ENCODE assay signal across 27 mouse cellular contexts in the genomic region with DNA sequence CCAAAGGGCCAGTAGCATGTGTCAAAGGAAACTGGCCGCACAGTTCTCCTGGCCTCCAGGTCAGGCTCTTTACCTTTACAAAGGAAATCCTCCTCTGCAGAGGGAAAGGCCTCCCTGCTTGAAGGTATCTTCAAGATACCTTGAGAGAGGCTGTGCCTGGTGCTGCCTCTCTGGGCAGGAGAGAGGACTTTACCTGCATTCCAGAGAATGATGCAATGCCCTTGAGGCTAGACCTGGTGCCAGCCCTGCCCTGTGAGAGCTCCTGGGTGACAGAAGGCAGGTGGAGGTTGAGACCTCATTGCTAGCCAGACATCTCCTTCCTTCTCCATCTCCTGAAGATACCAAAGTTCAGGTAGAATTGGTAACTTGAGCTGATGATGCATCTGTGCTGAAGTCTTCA.
"Had no signal": no experiment of that assay in that cellular context is flagged by ENCODE, and none has a peak within 500 bp of the region (broad histone marks: within the 10 kb centered on the region; RNA-seq: fewer than 3 reads in every experiment).

No protein-coding gene starts in this region.

- H3K36me3 ChIP-seq: heart, embryonic 13.5 days; heart, embryonic 15.5 days; hindbrain, embryonic 10.5 days; hindbrain, embryonic 12.5 days; kidney, embryonic 15.5 days; limb, embryonic 13.5 days; limb, embryonic 15.5 days had no signal

- H3K9ac ChIP-seq: forebrain, postnatal 0 days; heart, embryonic 13.5 days; heart, embryonic 15.5 days; hindbrain, embryonic 12.5 days; hindbrain, embryonic 14.5 days; kidney, embryonic 15.5 days; limb, embryonic 13.5 days; limb, embryonic 15.5 days had no signal

- H3K4me2 ChIP-seq: heart, embryonic 11.5 days; heart, embryonic 13.5 days; heart, embryonic 15.5 days; hindbrain, embryonic 12.5 days; hindbrain, embryonic 14.5 days; kidney, embryonic 15.5 days; limb, embryonic 13.5 days; limb, embryonic 15.5 days had no signal

- DNase-seq: forebrain, postnatal 0 days; gastrocnemius, adult 2 months; gastrocnemius, postnatal 10 days; gastrocnemius, postnatal 25 days; heart, adult 2 months; heart, postnatal 14 days; heart, postnatal 4 days; kidney, adult 11 months; kidney, adult 2 months; kidney, adult 9 months; kidney, postnatal 14 days; kidney, postnatal 36 days; layer of hippocampus, adult 9-11 months; layer of hippocampus, postnatal 36 days had no signal

- H3K4me3 ChIP-seq: gastrocnemius, adult 2 months; heart, adult 2 months; heart, embryonic 13.5 days; heart, embryonic 15.5 days; hindbrain, embryonic 10.5 days; hindbrain, embryonic 12.5 days; kidney, embryonic 15.5 days; left cerebral cortex, adult 2 months; limb, embryonic 13.5 days; limb, embryonic 15.5 days had no signal

- H3K27me3 ChIP-seq: heart, embryonic 13.5 days; heart, embryonic 15.5 days; hindbrain, embryonic 12.5 days; kidney, embryonic 15.5 days; limb, embryonic 13.5 days; limb, embryonic 15.5 days had no signal

- H3K9me3 ChIP-seq: heart, embryonic 13.5 days; heart, embryonic 15.5 days; hindbrain, embryonic 10.5 days; hindbrain, embryonic 12.5 days; kidney, embryonic 15.5 days; limb, embryonic 13.5 days; limb, embryonic 15.5 days had no signal

- H3K27ac ChIP-seq: gastrocnemius, adult 2 months; heart, adult 2 months; heart, embryonic 13.5 days; heart, embryonic 15.5 days; hindbrain, embryonic 10.5 days; hindbrain, embryonic 12.5 days; hindbrain, embryonic 14.5 days; kidney, embryonic 15.5 days; kidney, postnatal 0 days; left cerebral cortex, adult 2 months; limb, embryonic 13.5 days; limb, embryonic 15.5 days had no signal

- H3K4me1 ChIP-seq: heart, embryonic 13.5 days; heart, embryonic 15.5 days; hindbrain, embryonic 10.5 days; hindbrain, embryonic 12.5 days; kidney, embryonic 15.5 days; limb, embryonic 13.5 days; limb, embryonic 15.5 days had no signal

- ATAC-seq: forebrain, postnatal 0 days; hindbrain, embryonic 16.5 days; intestine, embryonic 16.5 days had no signal
